Mouse (Mus musculus) megakaryocyte progenitor cell, adult 5-6 weeks (primary cell): Measurements from ENCODE around the gene Ipo7. TPM values are rescaled to one million over a fixed set of nuclear protein-coding genes. Genes with fewer than 3 reads are reported as not detected.
"Not testable (repeated sequence)": the region's sequence is repeated elsewhere in the genome, so short reads cannot be mapped to it uniquely, and the experiment has no call there.

ENCODE experiments used
- ATAC-seq: replicated peaks from 2 replicates; pipeline ENCODE4 v1.8.0; 2016; ENCODE audit warnings: mild to moderate bottlenecking, moderate TSS enrichment, inconsistent platforms; ENCODE audit not compliant: poor library complexity
- total RNA-seq, 2 experiments: library from RNA; stranded (forward) in 1 of 2; stranded (reverse) in 1 of 2; fragments of 157-497, 149-512 nt in 1 of 2; fragments of 200-1000 nt in 1 of 2; gene quantifications; 2 replicates each; pipeline versions ENCODE4 v1.2.3 to v1.2.4; 2015 to 2017

The Ipo7 gene
- total RNA-seq, 2 experiments from 2014 or later = 127 to 205 TPM

- ATAC-seq = peak; percentile 34
These were observed 783 bp downstream of the Ipo7 start for GRCm38 (mm10) chr7:110018631-110019482.

GRCm38 (mm10) chr7:110023553-110023952 is 5.5 kb downstream of the Ipo7 start:
- no peak for ATAC-seq

GRCm38 (mm10) chr7:110026594-110026993 is 8.5 kb downstream of the Ipo7 start:
- ATAC-seq = no peak

GRCm38 (mm10) chr7:110028826-110029225 is 10.8 kb downstream of the Ipo7 start:
- no peak for ATAC-seq

GRCm38 (mm10) chr7:110030342-110030741 is 12.3 kb downstream of the Ipo7 start:
- ATAC-seq = no peak

GRCm38 (mm10) chr7:110057723-110058122 is 39.6 kb downstream of the Ipo7 start:
- ATAC-seq = not testable (repeated sequence)

GRCm38 (mm10) chr7:110059092-110059785 is 41.2 kb downstream of the Ipo7 start:
- no peak for ATAC-seq

- ATAC-seq = no peak
These were observed 42.1 kb downstream of the Ipo7 start for GRCm38 (mm10) chr7:110060106-110060668.

- peak; percentile 10 for ATAC-seq
These were observed 42.7 kb downstream of the Ipo7 start for GRCm38 (mm10) chr7:110060669-110061198.

GRCm38 (mm10) chr7:110061199-110061751 is 43.2 kb downstream of the Ipo7 start, which contains the start of gene Zfp143:
Gene Zfp143 (plus strand): TSS chr7:110061217.
- ATAC-seq = peak; percentile 84

- peak; percentile 51 for ATAC-seq
These were observed 43.7 kb downstream of the Ipo7 start for GRCm38 (mm10) chr7:110061752-110062273.

- ATAC-seq = no peak
These were observed 45.7 kb downstream of the Ipo7 start for GRCm38 (mm10) chr7:110063731-110064130.

GRCm38 (mm10) chr7:110069070-110069469 is 51.0 kb downstream of the Ipo7 start:
- ATAC-seq = no peak

- no peak for ATAC-seq
These were observed 60.1 kb downstream of the Ipo7 start for GRCm38 (mm10) chr7:110078168-110078567.

GRCm38 (mm10) chr7:110083386-110084165 is 65.5 kb downstream of the Ipo7 start:
- ATAC-seq = peak; percentile 84

GRCm38 (mm10) chr7:110085217-110085616 is 67.1 kb downstream of the Ipo7 start:
- ATAC-seq = peak; percentile 50

- no peak for ATAC-seq
These were observed 69.8 kb downstream of the Ipo7 start for GRCm38 (mm10) chr7:110087914-110088313.

GRCm38 (mm10) chr7:110091670-110092069 is 73.6 kb downstream of the Ipo7 start:
- ATAC-seq = no peak

GRCm38 (mm10) chr7:110096332-110096731 is 78.3 kb downstream of the Ipo7 start:
- ATAC-seq = peak; percentile 84
